Mouse (Mus musculus) forebrain, embryonic 11.5 days (tissue): ENCODE measurements around the gene Zfp235. TPM values are rescaled to one million over a fixed set of nuclear protein-coding genes. Genes with fewer than 3 reads are reported as not detected.

Experiments
- ATAC-seq: fragments of 200-750 bp; cut with Nextera tagmentation; replicated peaks from 2 replicates; pipeline ENCODE4 v1.8.0; 2017; ENCODE audit warnings: moderate TSS enrichment; ENCODE audit not compliant: low FRiP score
- DNase-seq: peaks from one replicate; pipeline ENCODE4 v3.0.0-alpha.2; 2017; ENCODE audit warnings: low spot score
- H3K27ac ChIP-seq: fragments of 300-500 bp; sonication (generic); 2 replicates; pipeline ENCODE4 v1.5.1; 2014; ENCODE audit warnings: low read depth, low read length
- H3K27me3 ChIP-seq: fragments of 300-500 bp; sonication (generic); 2 replicates; pipeline ENCODE4 v1.6.1; 2014; ENCODE audit warnings: mild to moderate bottlenecking, low read length, mixed read lengths; ENCODE audit not compliant: control insufficient read depth, insufficient read depth
- H3K36me3 ChIP-seq: fragments of 300-500 bp; sonication (generic); 2 replicates; pipeline ENCODE4 v1.6.1; 2014; ENCODE audit warnings: mild to moderate bottlenecking, low read length, moderate library complexity, mixed read lengths; ENCODE audit not compliant: control insufficient read depth, insufficient read depth
- H3K4me1 ChIP-seq: fragments of 300-500 bp; sonication (generic); replicated peaks from 2 replicates; pipeline ENCODE4 v1.6.1; 2014; ENCODE audit warnings: low read length, mixed read lengths; ENCODE audit not compliant: control insufficient read depth, insufficient read depth
- H3K4me2 ChIP-seq: fragments of 300-500 bp; sonication (generic); 2 replicates; pipeline ENCODE4 v1.6.1; 2014; ENCODE audit warnings: low read depth, mild to moderate bottlenecking, low read length, moderate library complexity, mixed read lengths; ENCODE audit not compliant: severe bottlenecking
- H3K4me3 ChIP-seq: fragments of 300-500 bp; sonication (generic); 2 replicates; pipeline ENCODE4 v1.5.1; 2014; ENCODE audit warnings: low read depth, low read length
- H3K9ac ChIP-seq: fragments of 300-500 bp; sonication (generic); 2 replicates; pipeline ENCODE4 v1.6.1; 2014; ENCODE audit warnings: low read length
- H3K9me3 ChIP-seq: fragments of 300-500 bp; sonication (generic); 2 replicates; pipeline ENCODE4 v1.6.1; 2016; ENCODE audit warnings: low read length, mixed read lengths; ENCODE audit not compliant: control insufficient read depth
- WGBS: fragments of 180-500 bp; shearing (Covaris S2); extraction: QIAGEN DNeasy Blood & Tissue Kit; methylation state at CpG from one replicate; pipeline ENCODE4 v1.1.7; 2014; 5-methylcytosine and 5-hydroxymethylcytosine counted together
- polyA plus RNA-seq: library from polyadenylated mRNA; unstranded; fragments of >200 nt; fragmentation: Nextera tagmentation; extraction: Ambion mirVana; gene quantifications from 2 replicates; pipeline ENCODE4 v1.2.1, GENCODE M21; 2014

Zfp235 gene
- polyA plus RNA-seq, 1 experiment from 2014 or later: 17.4 TPM

DNA sequence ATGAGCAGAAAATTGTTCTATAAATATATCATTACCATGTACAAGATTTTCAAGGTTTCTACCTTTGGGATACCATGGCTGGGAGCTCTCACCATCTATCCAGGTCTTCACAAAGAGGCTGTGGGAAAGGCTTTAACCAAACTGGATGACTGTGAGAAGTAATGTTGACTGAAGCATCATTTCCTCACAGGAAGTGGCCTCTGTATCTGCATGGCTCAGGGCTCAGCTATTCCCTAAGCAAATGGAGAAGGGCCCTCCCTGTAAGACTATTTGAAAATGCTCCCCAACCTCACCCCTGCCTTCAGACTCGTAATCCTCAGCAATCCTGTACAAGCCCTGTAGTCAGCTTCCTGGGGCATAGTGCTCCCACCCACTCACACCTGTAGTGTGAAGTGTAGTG, 53.6 kb downstream of the Zfp235 start:
- Histone ChIP-seq H3K36me3 (no peaks in the 10 kb centered on the region), H3K4me3 (no peak overlapping the region), H3K9ac (no peak overlapping the region), H3K4me1 (no peaks in the 10 kb centered on the region), H3K9me3 (no peaks in the 10 kb centered on the region), H3K27me3 (no peaks in the 10 kb centered on the region), H3K27ac (no peak overlapping the region), H3K4me2 (no peak overlapping the region)
- WGBS: 86% methylated on average over 1 of the region's 1 CpGs
- no peak for ATAC-seq
- DNase-seq: no peak

DNA sequence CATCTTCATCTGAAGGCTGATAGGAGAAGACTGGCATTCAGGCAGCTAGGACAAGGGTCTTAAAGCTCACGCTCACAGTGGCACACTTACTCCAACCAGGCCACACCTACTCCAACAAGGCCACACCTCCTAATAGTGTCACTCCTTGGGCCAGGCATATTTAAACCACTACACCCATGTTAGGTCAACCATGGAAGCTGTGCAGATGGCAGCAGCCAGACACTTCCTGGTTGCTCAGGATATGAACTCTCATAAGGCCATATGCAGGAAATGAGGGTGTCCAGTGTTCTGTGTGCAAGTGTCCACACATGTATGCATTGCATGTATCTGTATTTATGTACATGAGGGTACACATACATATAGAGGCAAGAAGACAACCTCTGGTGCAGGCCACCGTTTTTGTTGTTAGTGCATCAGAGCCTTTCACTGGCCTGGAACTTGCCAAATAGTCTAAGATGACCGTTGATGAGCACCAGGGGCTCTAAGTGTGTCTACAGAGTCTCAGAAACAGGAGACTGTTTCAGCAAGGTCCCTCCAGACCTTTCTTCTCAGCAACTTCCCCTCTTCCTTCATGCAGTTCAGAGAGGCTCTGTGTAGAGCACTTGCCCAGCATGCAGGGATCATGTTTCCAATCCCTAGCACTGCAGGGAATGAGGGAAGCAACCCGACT, 55.1 kb downstream of the Zfp235 start:
- Histone ChIP-seq H3K36me3 (no peaks in the 10 kb centered on the region), H3K27me3 (no peaks in the 10 kb centered on the region), H3K9me3 (no peaks in the 10 kb centered on the region), H3K4me3 (no peak overlapping the region), H3K9ac (no peak overlapping the region), H3K4me1 (no peaks in the 10 kb centered on the region), H3K4me2 (no peak overlapping the region), H3K27ac (no peak overlapping the region)
- no peak for DNase-seq
- WGBS: 70% methylated on average over 4 of the region's 4 CpGs
- no peak for ATAC-seq

DNA sequence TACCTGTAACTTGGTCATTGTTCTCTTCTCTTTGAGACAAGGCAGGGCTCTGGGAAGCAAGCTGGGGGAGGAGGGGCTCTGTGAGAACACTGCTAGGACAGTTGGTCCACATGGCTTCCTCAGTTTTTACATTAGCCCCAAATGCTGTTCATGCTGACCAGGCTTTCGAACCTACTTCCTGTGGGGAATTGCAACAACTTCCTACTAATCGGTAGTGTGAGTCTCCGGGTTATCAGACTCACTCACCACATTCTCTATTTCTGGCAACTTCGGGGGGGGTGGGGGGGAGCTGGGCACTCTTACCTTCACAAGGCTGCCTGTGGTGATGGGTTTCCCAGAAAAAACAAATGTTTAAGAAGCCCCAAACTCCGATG, 55.6 kb downstream of the Zfp235 start:
- ATAC-seq: no peak

DNA sequence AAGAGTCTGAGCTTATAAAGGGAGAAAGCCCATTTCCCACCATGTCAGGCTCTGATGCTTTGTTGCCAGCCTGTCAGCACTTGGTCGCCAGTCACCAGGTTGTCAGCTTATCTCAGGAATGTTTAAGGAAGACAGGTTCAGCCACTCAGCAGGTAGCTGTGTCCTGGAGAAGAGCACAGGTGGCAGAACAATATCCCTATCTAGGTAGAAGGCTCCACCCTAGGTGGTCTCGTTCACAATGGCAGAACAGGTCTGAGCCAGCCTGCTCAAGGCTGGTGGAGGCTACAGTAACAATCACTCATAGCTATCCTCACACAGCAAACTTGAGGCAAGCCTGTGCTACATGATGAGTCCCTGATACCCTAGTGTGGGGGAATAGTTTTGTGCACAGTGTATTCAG, 57.4 kb downstream of the Zfp235 start:
- H3K4me1 ChIP-seq: no peaks in the 10 kb centered on the region
- no peak for ATAC-seq
- 85% methylated on average over 2 of the region's 2 CpGs for WGBS
- H3K9ac ChIP-seq: no peak overlapping the region
- no peak overlapping the region for H3K27ac ChIP-seq
- H3K36me3 ChIP-seq: no peaks in the 10 kb centered on the region; the same call in 1 of the 2 replicates
- no peak overlapping the region for H3K4me3 ChIP-seq
- DNase-seq: no peak
- H3K9me3 ChIP-seq: no peaks in the 10 kb centered on the region; the same call in 1 of the 2 replicates
- H3K27me3 ChIP-seq: no peaks in the 10 kb centered on the region
- H3K4me2 ChIP-seq: no peak overlapping the region

More for the DNA sequence above, 55.6 kb downstream of the Zfp235 start:
- Histone ChIP-seq H3K27ac (no peak overlapping the region), H3K4me1 (no peaks in the 10 kb centered on the region), H3K9ac (no peak overlapping the region), H3K4me2 (no peak overlapping the region), H3K36me3 (no peaks in the 10 kb centered on the region; the same call in 1 of the 2 replicates), H3K4me3 (no peak overlapping the region), H3K27me3 (no peaks in the 10 kb centered on the region), H3K9me3 (no peaks in the 10 kb centered on the region; the same call in 1 of the 2 replicates)
- WGBS: 78% methylated on average over 5 of the region's 5 CpGs
- no peak for DNase-seq

Other genes starting within 250 kb of the Zfp235 start
- not detected in 2 replicates for gene Vmn1r178, start 242.2 kb upstream of the Zfp235 start, polyA plus RNA-seq
- gene Vmn1r179, start 207.2 kb upstream of the Zfp235 start, polyA plus RNA-seq: not detected in 2 replicates
- not detected in 2 replicates for gene Vmn1r180, start 183.5 kb upstream of the Zfp235 start, polyA plus RNA-seq
- gene Vmn1r181, start 159.6 kb upstream of the Zfp235 start, polyA plus RNA-seq: not detected in 2 replicates
- not detected in 2 replicates for gene V1rd19, start 132.5 kb upstream of the Zfp235 start, polyA plus RNA-seq
- not detected in 2 replicates for gene Vmn1r183, start 80.9 kb upstream of the Zfp235 start, polyA plus RNA-seq
- 33.3 and 35.3 TPM in 2 replicates for gene Zfp180, start 52.2 kb upstream of the Zfp235 start, polyA plus RNA-seq
- gene Zfp112, start 21.9 kb upstream of the Zfp235 start, polyA plus RNA-seq: 5.1 and 6.3 TPM in 2 replicates
- 6.2 and 6.7 TPM in 2 replicates for gene Zfp114, start 40.9 kb downstream of the Zfp235 start, polyA plus RNA-seq
- gene Zfp111, start 77.3 kb downstream of the Zfp235 start, polyA plus RNA-seq: 9.6 and 12.3 TPM in 2 replicates
- 5.0 and 5.7 TPM in 2 replicates for gene Zfp109, start 103.4 kb downstream of the Zfp235 start, polyA plus RNA-seq
- gene Zfp108, start 120.6 kb downstream of the Zfp235 start, polyA plus RNA-seq: 2.6 and 3.0 TPM in 2 replicates
- gene Zfp93, start 136.3 kb downstream of the Zfp235 start, polyA plus RNA-seq: 7.4 and 9.0 TPM in 2 replicates
- gene Zfp61, start 167.1 kb downstream of the Zfp235 start, polyA plus RNA-seq: 43.4 and 48.7 TPM in 2 replicates
- 15.2 and 15.9 TPM in 2 replicates for gene Zfp94, start 182.5 kb downstream of the Zfp235 start, polyA plus RNA-seq
- gene Tescl, start 199.8 kb downstream of the Zfp235 start, polyA plus RNA-seq: 0.23 TPM in 1 of 2 replicates, not detected in the other
- gene Lypd5, start 215.0 kb downstream of the Zfp235 start, polyA plus RNA-seq: not detected in 2 replicates
- gene Kcnn4, start 236.1 kb downstream of the Zfp235 start, polyA plus RNA-seq: 3.5 and 4.1 TPM in 2 replicates